Mouse (Mus musculus): ENCODE measurements around the gene Ubl5.
"Not testable (repeated sequence)": the region's sequence is repeated elsewhere in the genome, so short reads cannot be mapped to it uniquely, and the experiment has no call there.

Ubl5 gene

DNA sequence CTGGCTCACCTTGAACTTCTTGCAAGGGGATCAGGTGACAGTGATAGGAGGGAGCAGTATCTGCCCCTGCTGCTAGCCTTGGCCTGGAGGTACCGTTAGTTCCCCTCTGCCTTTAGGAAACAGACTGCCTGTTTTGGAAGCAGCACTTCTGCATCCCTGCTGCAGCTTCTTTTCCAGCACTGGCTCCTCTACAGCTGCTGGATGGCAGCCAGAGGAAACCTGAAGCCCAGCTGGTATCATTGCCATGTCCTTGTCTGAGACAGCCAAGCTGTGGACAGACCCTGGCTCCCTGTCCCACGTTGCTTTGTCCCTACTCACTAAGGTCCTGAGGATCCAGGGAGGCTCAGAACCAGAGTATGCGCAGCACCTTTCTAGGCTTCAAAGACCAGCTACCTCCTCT is 14.9 kb downstream of the Ubl5 start:
- DNase-seq (ENCODE audit: low spot score) = no peak

DNA sequence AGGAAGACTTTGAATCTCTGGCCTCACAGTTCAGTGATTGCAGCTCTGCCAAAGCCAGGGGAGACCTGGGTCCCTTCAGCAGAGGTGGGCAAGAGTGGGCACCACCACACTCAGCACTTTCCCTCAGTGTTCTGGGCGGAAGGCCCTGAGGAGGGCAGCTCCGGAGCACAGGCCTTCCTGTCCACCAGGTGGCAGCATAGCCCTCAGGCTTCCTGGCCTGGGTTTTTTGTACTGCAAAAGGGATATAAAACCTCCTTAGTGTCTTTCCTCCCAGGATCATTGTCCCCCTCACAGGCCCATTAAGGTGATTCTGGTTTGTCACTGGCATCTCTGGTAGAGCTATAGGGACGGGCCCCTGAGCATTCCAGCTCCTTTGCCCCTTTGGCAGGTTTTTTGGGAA is 19.6 kb downstream of the Ubl5 start:
- DNase-seq (ENCODE audit: low spot score) = peak; percentile 67

DNA sequence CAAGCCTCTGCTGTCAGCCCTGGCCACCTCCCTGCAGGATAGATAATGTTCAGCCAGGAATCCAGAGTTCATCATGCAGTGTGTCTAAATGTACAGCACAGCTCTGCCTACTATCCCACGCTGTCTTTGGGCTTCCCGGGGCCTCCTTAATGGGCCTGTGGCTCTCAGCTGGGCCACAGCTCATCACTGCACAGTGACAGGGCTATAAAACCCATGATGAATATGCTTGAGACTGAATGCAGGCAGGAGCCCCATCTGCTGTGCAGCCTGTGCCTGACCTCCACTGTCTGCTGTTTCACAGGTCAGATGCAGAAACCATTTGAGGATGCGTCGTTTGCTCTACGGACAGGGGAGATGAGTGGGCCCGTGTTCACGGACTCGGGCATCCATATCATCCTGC is 20.2 kb downstream of the Ubl5 start:
- DNase-seq (ENCODE audit: low spot score) = no peak

DNA sequence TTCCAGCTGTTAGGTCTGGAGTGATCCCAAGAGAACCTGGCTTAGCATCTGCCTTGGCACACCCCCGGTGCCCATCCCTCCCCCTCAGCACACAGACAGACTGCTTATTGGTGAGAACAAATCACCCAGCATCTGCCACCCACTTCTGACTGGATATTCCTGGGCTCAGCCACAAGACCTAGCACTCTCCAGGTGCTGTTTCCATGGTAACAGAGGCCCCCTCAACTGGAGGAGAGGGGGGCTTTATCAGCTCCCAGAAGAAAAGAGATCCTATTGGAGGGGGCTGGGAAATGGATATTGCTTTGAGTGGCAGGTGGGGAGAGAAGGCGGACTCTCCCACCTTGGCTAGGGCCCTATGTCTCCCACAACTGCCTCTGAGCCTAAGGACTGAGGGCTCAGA is 21.3 kb downstream of the Ubl5 start:
- DNase-seq (ENCODE audit: low spot score) = no peak

DNA sequence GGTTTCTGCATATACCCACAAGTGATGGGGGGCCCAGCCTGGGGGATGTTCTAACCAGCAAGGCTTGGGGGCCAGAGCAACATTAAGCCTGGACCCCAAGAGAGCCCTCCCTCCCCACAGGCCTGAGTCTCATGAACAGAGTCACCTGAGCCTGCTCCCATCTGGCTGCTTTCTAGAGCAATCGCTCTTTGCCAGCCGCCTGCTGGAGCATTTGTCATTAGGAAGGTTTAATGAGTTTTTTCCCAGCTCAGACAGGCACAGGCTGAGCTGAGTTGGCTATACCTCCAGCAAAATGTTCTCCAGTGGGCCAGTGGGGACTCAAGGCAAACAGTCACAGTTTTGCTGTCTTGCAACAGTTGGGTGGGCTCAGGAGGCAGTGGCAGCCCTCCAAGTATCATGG is 21.7 kb downstream of the Ubl5 start:
- DNase-seq (ENCODE audit: low spot score) = no peak

DNA sequence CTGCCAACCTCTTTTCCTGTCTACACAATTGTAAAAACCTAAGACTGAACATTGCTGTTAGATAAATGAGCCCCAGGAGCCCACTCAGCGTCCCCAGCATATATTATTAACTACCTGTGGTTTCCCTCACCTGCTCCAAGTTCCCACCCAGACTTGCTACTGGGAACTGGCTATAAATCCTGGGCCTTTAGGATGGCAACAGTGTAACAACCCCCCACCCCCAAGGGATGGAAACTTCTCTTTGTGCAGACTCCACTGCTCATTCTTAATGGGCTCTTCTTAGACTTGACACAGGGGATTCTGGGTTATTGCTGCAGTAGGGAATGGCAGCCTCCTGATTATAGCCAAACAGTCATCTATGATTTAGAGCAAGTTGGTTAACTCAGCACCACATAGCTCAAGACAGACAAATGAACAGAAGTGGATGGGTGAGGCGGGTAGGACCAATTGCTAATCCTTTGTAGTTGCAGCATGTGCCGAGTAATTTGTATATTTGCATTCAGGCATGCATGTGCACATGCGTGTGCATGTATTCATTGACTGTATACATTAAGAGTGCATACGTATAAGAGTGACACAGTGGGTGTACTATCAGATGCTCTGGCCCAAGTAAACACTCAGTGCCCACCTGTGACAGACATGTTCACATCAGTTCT is 22.4 kb downstream of the Ubl5 start:
- DNase-seq (ENCODE audit: low spot score) = no peak

DNA sequence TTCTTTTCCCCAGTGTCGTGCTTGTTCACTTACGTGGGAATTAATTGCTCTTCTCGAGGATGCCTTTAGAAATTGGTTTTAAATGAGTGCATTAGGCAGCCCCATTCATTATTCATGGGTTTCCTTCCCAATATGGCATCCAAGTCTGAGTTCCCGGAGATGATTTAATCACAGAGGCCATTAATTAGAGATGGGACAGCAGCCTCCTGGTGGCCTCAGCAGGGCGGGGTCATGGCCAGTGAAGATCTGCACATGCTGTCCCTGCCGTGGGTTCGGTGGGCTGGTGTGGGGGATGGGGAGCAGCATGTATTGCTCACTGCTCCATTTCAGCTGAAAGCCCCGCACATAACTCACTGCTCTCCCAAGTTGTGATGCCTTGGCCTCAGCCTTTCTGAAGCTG is 23.2 kb downstream of the Ubl5 start:
- no peak for DNase-seq (ENCODE audit: low spot score)

DNA sequence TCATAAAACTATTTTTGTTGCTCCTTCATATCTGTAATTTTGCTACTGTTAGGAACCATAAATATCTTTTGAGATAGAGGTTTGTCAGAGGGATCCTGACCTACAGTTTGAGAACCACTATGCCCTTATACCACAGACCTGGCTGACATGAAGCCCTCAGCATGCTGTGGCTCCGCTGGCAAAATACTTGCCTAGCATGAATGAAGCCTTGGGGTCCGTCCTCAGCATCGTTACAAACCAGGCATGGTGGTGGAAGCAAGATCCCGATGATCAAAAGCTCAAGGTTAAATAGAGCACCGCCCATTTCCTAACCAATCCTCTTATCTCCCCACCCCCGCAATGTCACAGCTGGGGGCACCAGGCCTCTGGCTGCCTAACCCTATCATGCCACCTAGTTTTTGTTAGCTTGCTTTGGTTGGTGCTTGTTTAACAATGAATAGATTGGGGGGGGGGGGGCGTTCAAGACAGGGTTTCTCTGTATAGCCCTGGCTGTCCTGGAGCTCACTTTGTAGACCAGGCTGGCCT is 23.9 kb downstream of the Ubl5 start:
- DNase-seq (ENCODE audit: low spot score) = no peak

DNA sequence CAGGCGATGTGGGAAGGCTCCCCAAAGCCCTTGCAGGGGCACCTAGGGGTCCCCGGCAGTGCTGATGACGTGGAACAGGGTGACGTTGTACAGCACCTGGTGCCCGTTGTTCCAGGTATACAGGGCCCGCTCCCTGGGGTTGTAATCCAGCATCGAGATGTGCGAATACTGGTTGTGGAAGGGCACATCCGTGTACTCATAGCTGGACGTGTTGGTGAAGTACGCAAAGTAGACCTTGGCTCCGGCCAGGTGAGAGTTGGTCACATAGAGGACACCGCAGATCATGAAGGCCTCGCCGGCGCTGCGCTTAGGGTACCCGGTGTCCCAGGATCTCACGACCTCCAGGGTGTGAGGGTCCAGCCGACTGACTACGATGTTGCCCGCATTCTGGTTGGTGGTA is 25.4 kb downstream of the Ubl5 start:
- DNase-seq (ENCODE audit: low spot score) = no peak

DNA sequence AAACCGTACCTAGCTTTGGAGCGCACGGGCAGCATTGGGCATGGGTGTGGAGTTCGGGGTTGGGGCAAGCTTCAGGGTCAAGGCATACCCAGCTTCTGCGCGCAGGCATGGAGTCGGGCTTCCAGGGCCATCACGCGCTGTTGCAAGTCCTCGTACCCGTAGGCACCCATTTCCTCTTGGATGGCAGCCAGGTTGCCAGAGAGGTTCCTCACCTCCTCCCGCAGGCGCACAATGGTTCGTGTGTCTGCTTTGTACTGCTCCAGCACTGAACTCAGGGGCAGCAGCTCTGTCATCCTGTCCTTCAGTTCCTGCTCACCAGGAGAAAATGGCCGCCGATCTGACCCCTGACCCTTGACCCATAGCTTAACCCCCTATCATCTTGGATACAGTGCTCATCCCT is 29.4 kb downstream of the Ubl5 start:
- no peak for DNase-seq (ENCODE audit: low spot score)

DNA sequence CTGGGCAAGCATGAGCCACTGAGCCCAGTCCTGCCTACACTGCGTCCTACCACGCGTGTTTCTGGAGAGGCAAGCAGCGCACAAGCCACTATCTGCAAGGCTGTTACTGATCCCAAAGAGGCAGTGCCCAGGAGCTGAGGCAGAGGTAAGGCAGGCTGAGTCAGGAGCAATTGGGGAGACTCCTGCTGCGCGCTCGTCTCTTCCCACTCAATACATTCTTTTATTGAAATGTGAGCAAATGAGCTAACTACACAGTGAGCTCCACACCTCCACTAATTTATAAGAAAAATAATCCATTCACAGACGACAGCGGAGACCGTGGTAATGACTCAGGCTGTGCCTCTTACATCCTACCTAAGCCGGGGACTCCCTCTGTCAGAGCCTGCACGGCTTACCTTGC is 35.2 kb downstream of the Ubl5 start:
- DNase-seq (ENCODE audit: low spot score) = no peak

DNA sequence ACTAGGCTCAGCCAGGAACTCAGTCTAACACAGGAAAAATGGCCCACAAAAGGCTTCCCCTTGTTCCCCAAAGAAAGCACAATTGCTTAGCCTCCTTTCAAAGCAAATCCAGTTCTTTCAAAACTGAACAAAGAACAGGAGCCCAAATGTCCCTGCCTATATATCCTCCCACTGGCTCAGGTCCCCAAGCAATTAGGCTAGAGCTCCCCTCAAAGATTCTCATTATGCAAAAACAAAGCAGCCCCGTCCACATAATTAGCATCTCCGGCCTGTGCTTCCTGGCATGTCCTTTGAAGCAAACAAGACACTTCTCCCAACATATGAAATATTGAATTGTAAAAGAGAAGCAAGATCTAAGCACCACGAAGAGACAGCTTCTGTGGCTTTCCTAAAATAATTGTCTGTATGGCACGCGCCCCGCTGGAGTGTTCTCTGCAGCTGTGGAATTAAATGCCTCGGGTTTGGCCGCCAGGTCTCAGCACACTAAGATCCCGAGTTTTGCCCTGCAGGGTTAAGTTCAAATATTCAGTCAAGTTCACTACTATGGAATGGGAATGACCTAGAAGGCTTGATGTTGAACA is 37.8 kb downstream of the Ubl5 start:
- no peak for DNase-seq (ENCODE audit: low spot score)

DNA sequence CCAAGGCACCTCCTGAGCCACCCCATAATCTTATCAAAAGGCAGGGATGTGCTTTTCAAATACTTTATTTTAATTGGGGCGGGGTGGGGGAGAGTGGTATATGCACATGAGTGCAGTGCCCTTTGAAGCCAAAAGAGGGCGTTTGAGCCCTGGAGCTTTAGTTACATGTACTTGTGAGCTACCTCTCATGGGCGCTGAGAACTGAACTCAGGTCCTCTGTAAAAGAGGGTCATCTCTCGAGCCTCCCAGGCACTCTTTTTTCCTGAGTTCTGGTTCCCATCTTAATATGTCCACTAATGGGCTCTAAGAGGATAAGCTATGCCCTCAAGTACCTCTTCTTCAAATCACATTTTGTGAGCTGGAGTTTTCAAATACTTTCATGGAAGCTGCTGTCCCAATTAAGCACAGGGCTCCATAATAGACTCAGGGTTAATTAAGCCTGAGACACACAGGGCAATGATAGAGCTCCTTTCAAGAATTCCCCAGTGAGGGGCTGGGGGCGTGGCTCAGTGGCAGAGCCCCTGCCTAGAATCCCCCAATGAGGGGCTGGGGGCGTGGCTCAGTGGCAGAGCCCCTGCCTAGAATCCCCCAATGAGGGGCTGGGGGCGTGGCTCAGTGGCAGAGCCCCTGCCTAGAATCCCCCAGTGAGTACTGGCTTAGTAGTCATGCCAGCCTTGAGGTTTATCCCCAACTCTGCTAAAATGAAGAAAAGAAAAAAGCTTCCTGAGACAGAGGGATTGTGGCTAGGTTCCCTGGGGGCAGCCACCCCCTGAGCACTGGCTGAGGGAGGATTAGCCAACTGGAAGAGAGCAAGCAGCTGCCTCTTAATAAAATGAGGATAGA is 39.1 kb downstream of the Ubl5 start:
- no peak for DNase-seq (ENCODE audit: low spot score)

DNA sequence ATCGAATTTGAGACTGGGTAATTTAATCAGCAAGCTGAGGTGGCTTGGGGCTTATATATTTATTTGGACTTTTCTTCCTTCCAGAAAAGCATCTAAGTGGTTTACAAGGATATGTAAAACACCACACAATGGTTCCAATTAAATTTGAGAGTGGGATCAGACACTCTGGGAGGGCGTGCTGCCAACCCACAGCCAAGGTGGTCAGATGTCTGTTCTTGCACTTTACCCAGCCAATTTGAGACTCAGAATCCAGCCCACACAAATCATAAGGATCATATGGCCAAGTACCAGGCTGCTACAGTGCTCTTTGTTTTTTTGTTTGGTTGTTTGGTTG is 39.7 kb downstream of the Ubl5 start:
- DNase-seq (ENCODE audit: low spot score) = no peak

DNA sequence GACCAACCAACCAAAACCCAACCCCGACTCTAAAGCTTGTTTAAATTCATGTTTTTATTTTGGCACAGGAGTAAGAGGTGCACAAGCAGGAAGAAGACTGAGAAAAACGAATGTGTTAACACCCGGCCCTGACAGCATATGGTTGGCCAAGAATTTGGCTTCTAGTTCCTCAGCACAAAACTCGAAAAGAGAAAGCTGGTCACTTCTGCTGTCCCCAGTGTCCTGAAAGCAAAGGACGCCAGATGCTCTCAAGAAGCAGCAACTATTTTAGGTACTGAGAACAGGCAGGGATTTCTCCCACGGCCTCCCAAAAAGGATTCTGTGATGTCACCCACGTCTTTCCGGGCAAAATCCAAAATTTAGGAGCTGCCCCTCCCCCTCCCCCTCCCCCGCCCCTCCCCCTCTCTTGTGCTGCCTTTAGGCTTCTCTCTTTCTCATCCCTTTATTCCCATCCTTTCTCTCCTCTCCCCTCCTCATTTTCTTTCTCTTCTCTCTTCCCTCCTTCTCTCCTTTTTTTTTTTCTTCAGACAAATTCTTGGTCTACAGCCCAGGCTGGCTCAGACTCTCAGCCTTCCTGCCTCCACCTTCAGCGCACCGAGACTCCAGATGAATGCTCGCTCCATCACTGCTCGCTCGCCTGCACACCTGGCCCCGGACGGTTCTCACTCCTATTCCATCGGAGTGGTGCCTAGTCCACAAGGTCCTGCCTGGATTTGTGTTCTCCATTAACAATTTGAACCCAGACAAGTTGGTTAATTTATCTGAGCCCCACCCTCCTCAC is 42.6 kb downstream of the Ubl5 start:
- DNase-seq (ENCODE audit: low spot score) = no peak

DNA sequence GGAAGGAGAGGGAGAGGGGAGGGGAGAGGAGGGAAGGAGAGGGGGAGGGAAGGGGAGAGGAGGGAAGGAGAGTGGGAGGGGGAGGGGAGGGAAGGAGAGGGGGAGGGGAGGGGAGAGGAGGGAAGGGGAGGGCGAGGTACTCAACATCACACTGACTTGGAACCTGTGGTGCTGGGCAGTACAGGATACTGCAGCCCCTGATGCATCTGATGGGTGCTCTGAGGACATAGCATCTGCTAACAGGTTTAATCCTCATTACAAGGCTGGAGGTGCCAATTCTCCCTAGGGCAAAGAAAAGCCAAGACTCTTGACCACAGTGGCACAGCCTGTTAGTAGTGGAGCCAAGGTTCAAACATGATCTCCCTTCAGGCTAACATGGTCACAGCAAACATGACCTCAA is 46.7 kb downstream of the Ubl5 start:
- DNase-seq (ENCODE audit: low spot score) = no peak

DNA sequence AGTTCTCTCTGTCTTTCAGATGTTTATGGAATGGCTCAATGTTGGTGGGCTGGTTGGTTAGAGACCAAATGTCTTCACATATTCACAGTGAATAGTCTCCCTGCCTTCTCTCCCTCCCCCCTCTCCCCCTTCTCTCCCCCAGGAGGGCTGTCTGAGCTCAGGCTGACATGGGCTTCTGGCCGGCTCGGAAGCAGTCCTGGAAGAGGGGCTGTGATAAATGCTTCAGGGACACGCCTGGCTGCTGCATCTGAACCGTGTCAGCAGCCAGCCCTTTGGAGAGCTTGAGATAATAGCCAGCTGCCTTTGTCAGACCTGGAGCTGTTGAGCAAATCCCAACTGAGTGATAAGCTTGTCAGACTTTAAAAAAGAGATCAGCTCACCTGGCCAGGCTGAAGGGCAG is 47.2 kb downstream of the Ubl5 start:
- DNase-seq (ENCODE audit: low spot score) = no peak

DNA sequence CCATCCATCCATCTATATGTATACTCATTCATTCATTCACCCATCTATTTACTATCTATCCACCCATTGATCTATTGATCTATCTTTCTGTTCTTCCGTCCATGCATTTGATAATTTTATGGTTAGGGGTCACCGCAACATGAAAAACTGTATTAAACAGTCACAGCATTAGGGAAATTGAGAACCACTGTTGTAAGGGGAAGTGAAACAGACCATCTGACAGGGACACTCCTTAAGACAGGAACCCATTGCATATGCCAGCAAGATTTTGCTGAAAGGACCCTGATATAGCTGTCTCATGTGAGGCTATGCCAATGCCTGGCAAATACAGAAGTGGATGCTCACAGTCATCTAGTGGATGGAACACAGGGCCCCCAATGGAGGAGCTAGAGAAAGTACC is 47.8 kb downstream of the Ubl5 start:
- not testable (repeated sequence) for DNase-seq (ENCODE audit: low spot score)

DNA sequence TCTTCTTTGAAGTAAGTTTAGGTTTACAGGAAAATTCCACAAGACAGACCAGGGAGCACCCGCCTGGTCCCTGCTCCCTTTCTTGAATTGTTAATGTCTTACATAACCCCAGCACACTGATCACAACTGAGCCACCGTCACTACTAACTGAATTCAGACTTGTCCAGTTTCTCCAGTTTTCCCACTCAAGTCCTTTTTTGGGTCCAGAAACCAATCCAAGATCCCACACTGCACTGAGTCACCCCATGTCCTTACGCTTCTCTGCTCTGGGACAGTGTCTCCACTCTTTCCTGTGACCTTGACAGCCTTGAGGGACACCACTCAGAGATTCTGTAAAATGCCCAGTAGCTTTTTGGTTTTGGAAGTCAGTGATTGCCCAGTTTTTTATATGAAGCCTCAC is 50.2 kb downstream of the Ubl5 start:
- DNase-seq (ENCODE audit: low spot score) = no peak

DNA sequence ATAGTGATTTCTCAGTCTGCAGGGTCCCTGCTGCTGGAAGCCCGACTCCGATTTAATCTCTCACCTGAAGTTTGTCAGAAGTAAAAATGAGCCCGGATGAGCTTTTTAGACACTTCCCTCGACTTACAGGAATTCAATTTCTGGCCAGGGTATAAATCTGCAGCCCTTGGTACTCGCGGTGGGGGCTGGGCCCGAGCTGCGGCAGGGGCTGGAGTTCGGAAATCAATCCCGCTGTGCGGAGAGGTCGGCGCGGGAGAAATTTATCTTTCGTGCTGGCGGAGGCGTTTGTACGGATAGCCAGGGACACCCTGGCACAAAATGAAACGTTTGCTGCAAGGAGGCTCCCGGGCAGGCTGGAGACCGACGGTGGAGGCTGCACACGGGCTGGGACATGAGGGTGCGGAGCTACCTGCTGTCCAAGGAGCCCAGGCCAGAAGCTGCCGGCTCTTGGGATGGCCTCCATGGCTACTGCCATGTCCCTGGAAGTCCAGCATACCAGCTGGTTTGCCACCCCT is 52.1 kb downstream of the Ubl5 start:
- DNase-seq (ENCODE audit: low spot score) = no peak

DNA sequence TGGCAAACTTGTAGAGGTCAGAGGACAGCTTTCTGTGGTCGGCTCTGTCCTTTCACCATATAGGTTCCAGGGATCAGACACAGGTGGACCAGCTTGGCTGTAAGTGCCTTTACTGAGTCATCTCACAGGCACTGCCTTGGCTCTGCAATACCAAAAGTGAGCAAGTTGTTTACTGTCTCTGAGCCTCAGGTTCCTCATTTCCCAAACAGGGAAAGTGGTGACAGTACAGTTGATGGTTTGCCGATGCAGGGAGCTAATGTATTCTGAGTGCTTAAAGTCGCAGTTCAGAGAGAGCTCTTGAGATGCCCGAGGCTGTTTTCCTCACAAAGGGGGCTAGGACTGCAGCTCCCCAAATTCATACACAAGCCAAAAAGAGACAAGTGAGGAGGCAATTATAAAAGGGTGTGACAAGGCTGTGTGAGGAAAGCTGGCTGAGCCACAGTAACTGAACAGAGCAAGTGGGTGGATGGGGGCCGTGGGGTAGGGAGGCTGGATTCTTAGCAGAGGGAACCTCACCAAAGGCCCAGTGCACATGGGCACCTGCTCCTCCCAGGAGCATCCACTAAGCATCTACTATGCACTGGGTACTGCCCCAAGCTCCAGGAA is 53.5 kb downstream of the Ubl5 start:
- no peak for DNase-seq (ENCODE audit: low spot score)
